ENCODE assay signal across 11 mouse cellular contexts in genomic region chr12:112349676-112350318, GRCm38 (mm10).
DNase-seq lines count a peak whose midpoint lies in the region; ATAC-seq lines count a peak whose summit lies in the region.
"Had no signal": no experiment of that assay in that cellular context is flagged by ENCODE, and none has a peak within 500 bp of the region (broad histone marks: within the 10 kb centered on the region; RNA-seq: fewer than 3 reads in every experiment).

No protein-coding gene starts in this region.

- no peaks in the 10 kb centered on the region for H3K27me3 ChIP-seq in lung, embryonic 16.5 days (ENCODE audit: control insufficient read depth, insufficient read depth, low read depth, low read length)
- no peaks in the 10 kb centered on the region for H3K27me3 ChIP-seq in forebrain, embryonic 13.5 days
- peaks cover 14% of the 10 kb centered on the region; the same call in 1 of the 2 replicates for H3K27me3 ChIP-seq in limb, embryonic 10.5 days (ENCODE audit: low read depth, poor library complexity, severe bottlenecking)
- no peaks in the 10 kb centered on the region for H3K27me3 ChIP-seq in stomach, embryonic 16.5 days (ENCODE audit: control insufficient read depth, insufficient read depth, low read length)

- DNase-seq in lung, postnatal 36 days, result no peak
- no peak for DNase-seq in limb, embryonic 10.5 days (ENCODE audit: low spot score)
- DNase-seq in right cerebral cortex, postnatal 36 days (ENCODE audit: low spot score in 2 of 2), result no peak
- no peak for DNase-seq in embryo, embryonic 10.5 days (ENCODE audit: low spot score)
- DNase-seq: adrenal gland, postnatal 25 days; kidney, postnatal 14 days; liver; right cerebral cortex, postnatal 14 days had no signal

- no peak overlapping the region for H3K4me3 ChIP-seq in lung, embryonic 16.5 days (ENCODE audit: low read length)
- H3K4me3 ChIP-seq in forebrain, embryonic 13.5 days, result no peak overlapping the region
- no peak overlapping the region for H3K4me3 ChIP-seq in limb, embryonic 10.5 days
- no peak overlapping the region for H3K4me3 ChIP-seq in stomach, embryonic 16.5 days (replicated peaks; ENCODE audit: low read length)

- no peaks in the 10 kb centered on the region for H3K36me3 ChIP-seq in lung, embryonic 16.5 days (ENCODE audit: control insufficient read depth, insufficient read depth, low read length)
- no peaks in the 10 kb centered on the region for H3K36me3 ChIP-seq in forebrain, embryonic 13.5 days (ENCODE audit: poor library complexity, severe bottlenecking)
- H3K36me3 ChIP-seq in limb, embryonic 10.5 days, result no peaks in the 10 kb centered on the region
- no peaks in the 10 kb centered on the region for H3K36me3 ChIP-seq in stomach, embryonic 16.5 days (ENCODE audit: control insufficient read depth, insufficient read depth, low read length)

- no peak overlapping the region for H3K27ac ChIP-seq in lung, embryonic 16.5 days (ENCODE audit: low read length)
- peak overlapping the region; percentile 69 for H3K27ac ChIP-seq in forebrain, embryonic 13.5 days
- peak overlapping the region; percentile 37; the same call in 1 of the 2 replicates for H3K27ac ChIP-seq in limb, embryonic 10.5 days
- peak overlapping the region; percentile 69 for H3K27ac ChIP-seq in stomach, embryonic 16.5 days (ENCODE audit: low read length)

- H3K4me2 ChIP-seq in lung, embryonic 16.5 days (ENCODE audit: low read depth, low read length), result no peak overlapping the region; the same call in 1 of the 2 replicates
- H3K4me2 ChIP-seq in forebrain, embryonic 13.5 days, result no peak overlapping the region
- peak overlapping the region; percentile 14; the same call in 1 of the 2 replicates for H3K4me2 ChIP-seq in stomach, embryonic 16.5 days (ENCODE audit: low read depth, low read length)

- H3K4me1 ChIP-seq in lung, embryonic 16.5 days (replicated peaks; ENCODE audit: control insufficient read depth, insufficient read depth, low read length), result no peaks in the 10 kb centered on the region; the same call in 1 of the 2 replicates
- H3K4me1 ChIP-seq in forebrain, embryonic 13.5 days, result peaks cover 18% of the 10 kb centered on the region
- peaks cover 35% of the 10 kb centered on the region for H3K4me1 ChIP-seq in limb, embryonic 10.5 days
- no peaks in the 10 kb centered on the region for H3K4me1 ChIP-seq in stomach, embryonic 16.5 days (ENCODE audit: control insufficient read depth, insufficient read depth, low read length)

- ATAC-seq in lung, embryonic 16.5 days (ENCODE audit: low read depth), result peak; percentile 45; the same call in 1 of the 2 replicates
- ATAC-seq in forebrain, embryonic 13.5 days, result peak; percentile 66
- no peak for ATAC-seq in stomach, embryonic 16.5 days (ENCODE audit: insufficient read depth, low FRiP score)

- H3K9me3 ChIP-seq in lung, embryonic 16.5 days (ENCODE audit: control insufficient read depth, low read length), result no peaks in the 10 kb centered on the region
- H3K9me3 ChIP-seq in forebrain, embryonic 13.5 days (replicated peaks), result no peaks in the 10 kb centered on the region
- H3K9me3 ChIP-seq in limb, embryonic 10.5 days (replicated peaks), result no peaks in the 10 kb centered on the region; the same call in 1 of the 2 replicates
- no peaks in the 10 kb centered on the region for H3K9me3 ChIP-seq in stomach, embryonic 16.5 days (replicated peaks; ENCODE audit: control insufficient read depth, low read length)

- H3K9ac ChIP-seq in lung, embryonic 16.5 days (ENCODE audit: low read length), result no peak overlapping the region
- no peak overlapping the region; the same call in 1 of the 2 replicates for H3K9ac ChIP-seq in forebrain, embryonic 13.5 days
- 0 out of 2 replicates have a peak overlapping the region, but pooled peaks have one; percentile 17 for H3K9ac ChIP-seq in stomach, embryonic 16.5 days (ENCODE audit: low read length)

- 32% methylated on average over 17 of the region's 17 CpGs for WGBS in lung, embryonic 16.5 days
- WGBS in forebrain, embryonic 13.5 days, result 54% methylated on average over 17 of the region's 17 CpGs
- 64% methylated on average over 17 of the region's 17 CpGs for WGBS in limb, embryonic 10.5 days
- WGBS in stomach, embryonic 16.5 days, result 40% methylated on average over 17 of the region's 17 CpGs
